Mouse (Mus musculus) myocyte (in vitro differentiated cells): Measurements from ENCODE around the gene Sycn.

Experiments
- CEBPB ChIP-seq: IDR thresholded peaks from 2 replicates; pipeline ENCODE4 v1.6.1; 2011; ENCODE audit warnings: mild to moderate bottlenecking, moderate library complexity; ENCODE audit not compliant: poor library complexity, insufficient read depth, severe bottlenecking
- E2F4 ChIP-seq: IDR thresholded peaks from one replicate; pipeline ENCODE4 v1.6.1; 2011; ENCODE audit warnings: mild to moderate bottlenecking, control low read depth, moderate library complexity; ENCODE audit not compliant: insufficient read depth
- MYOG ChIP-seq, 3 experiments: IDR thresholded peaks; one replicate each; pipeline ENCODE4 v1.6.1; 2011; ENCODE audit warnings: control low read depth in 2 of 3, low read depth in 2 of 3, mild to moderate bottlenecking in 2 of 3; ENCODE audit not compliant: insufficient read length in 2 of 3, control insufficient read depth in 1 of 3, insufficient read depth in 1 of 3
- POLR2A ChIP-seq: IDR thresholded peaks from one replicate; pipeline ENCODE4 v1.6.1; 2011; ENCODE audit warnings: low read depth, mild to moderate bottlenecking, control low read depth, moderate library complexity; ENCODE audit not compliant: insufficient read length
- POLR2AphosphoS2 ChIP-seq: IDR thresholded peaks from one replicate; pipeline ENCODE4 v1.6.1; 2011; ENCODE audit warnings: low read depth, control low read depth; ENCODE audit not compliant: insufficient read length
- TCF12 ChIP-seq: IDR thresholded peaks from one replicate; pipeline ENCODE4 v1.6.1; 2011; ENCODE audit warnings: mild to moderate bottlenecking, control low read depth; ENCODE audit not compliant: poor library complexity, insufficient read depth, severe bottlenecking
- TCF3 ChIP-seq: IDR thresholded peaks from one replicate; pipeline ENCODE4 v1.6.1; 2011; ENCODE audit warnings: low read depth, control low read depth; ENCODE audit not compliant: insufficient read length
- USF1 ChIP-seq: IDR thresholded peaks from one replicate; pipeline ENCODE4 v1.6.1; 2011; ENCODE audit warnings: low read depth, mild to moderate bottlenecking, control low read depth, moderate library complexity

DNA sequence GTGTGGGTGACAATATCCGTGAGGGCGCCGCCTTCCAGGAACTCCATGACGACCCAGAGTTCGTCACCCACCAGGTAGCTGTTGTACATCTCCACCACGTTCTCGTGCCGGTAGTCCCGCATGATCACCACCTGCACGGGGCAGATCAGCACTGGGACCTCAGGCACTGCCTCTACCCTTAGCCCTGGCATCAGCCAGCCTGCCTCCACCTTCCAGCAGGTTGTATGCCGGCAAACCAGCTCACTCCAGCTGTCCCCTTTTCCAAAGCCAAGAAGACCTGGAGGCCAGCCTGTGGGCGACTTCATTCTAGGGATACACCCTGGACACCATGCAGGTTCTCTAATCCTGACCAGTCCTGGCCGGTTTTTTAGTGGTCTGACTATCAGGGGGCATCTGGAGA, 22.3 kb downstream of the Sycn start:
- TF ChIP-seq USF1 (no peak), CEBPB (no peak), POLR2A (no peak), TCF12 (no peak), E2F4 (no peak), TCF3 (no peak), MYOG (IDR thresholded peaks at IDR 0.05; ENCODE audit: control insufficient read depth in 1 of 3, insufficient read depth in 1 of 3, insufficient read length in 2 of 3, low read depth in 2 of 3) (no peak), POLR2AphosphoS2 (no peak)
